Mouse (Mus musculus): ENCODE measurements around the gene Tspan6. TPM values are rescaled to one million over a fixed set of nuclear protein-coding genes. Genes with fewer than 3 reads are reported as not detected.

Gene Tspan6
- polyA plus RNA-seq (2015; fragmentation: Nextera tagmentation; extraction: Ambion mirVana): 49.2 and 56.8 TPM in 2 replicates

DNA sequence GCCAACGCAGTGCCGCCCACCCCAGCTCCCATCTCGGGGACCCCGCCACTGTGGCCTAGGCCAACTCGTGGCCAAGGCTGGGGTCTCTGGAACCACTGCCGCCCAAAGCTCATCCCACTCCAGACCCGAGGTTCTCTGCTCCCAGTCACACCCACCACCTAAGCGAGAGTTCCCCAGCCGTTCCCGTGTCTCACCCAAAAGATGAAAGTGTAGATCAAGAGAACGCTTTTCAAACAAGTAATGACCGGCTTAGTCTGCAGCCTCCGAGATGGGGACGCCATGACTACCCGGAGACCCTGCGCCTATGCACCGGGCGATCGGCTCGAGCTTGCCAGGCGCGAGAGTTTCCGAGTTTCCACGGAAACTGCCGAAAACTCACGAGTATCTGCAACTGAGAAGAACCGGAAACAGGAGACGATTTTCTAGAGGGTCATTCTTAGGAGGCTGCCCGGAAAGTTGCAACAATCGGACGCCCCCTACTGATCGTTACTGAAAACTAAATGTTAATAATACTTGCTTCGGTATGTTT, at the start of gene Tspan6:
Gene Tspan6 (minus strand): TSS at position 416 of the 529 bp plus-strand sequence.

GRCm38 (mm10) chrX:133908261-133908660, 10.0 kb upstream of the Tspan6 start, which contains the start of gene Srpx2:
Srpx2 (plus strand) TSS chrX:133908426.

DNA sequence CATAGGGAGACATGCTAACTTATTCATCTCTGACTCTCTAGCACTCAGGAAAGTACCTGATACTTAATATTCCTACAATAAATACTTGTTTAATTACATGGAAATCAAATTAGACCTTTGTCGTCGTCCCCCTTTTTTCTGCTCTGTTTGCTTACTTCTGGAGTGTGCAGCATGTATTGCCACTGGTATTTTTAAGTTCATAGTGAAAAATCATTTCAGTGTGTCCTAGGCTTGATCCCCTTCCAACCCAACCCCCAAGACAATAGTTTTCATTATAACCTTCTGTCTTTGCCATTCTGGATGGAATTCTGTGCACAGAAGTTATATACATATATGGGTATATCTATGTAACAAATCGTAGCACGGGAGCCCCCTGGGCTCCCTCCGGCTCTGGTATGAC, 47.5 kb downstream of the Tspan6 start, which contains the start of gene Tnmd:
Gene Tnmd (plus strand): TSS at position 301 of the 400 bp plus-strand sequence.

Other genes starting within 250 kb of the Tspan6 start
- 2.3 and 3.2 TPM in 2 replicates for gene Pcdh19, start 209.4 kb downstream of the Tspan6 start, polyA plus RNA-seq (2015; fragmentation: Nextera tagmentation; extraction: Ambion mirVana)
- 43.4 and 134 TPM in 2 replicates for gene Tnmd, start 47.4 kb downstream of the Tspan6 start, polyA plus RNA-seq (2015; fragmentation: Nextera tagmentation; extraction: Ambion mirVana)
- 20.6 and 22.0 TPM in 2 replicates for gene Srpx2, start 10.0 kb upstream of the Tspan6 start, polyA plus RNA-seq (2015; fragmentation: Nextera tagmentation; extraction: Ambion mirVana)
- 0.66 and 0.73 TPM in 2 replicates for gene Sytl4, start 83.4 kb upstream of the Tspan6 start, polyA plus RNA-seq (2015; fragmentation: Nextera tagmentation; extraction: Ambion mirVana)
- 12.5 and 12.6 TPM in 2 replicates for gene Cstf2, start 160.8 kb upstream of the Tspan6 start, polyA plus RNA-seq (2015; fragmentation: Nextera tagmentation; extraction: Ambion mirVana)